Mouse (Mus musculus): ENCODE data around the gene Sun5.
"Not testable (repeated sequence)": the region's sequence is repeated elsewhere in the genome, so short reads cannot be mapped to it uniquely, and the experiment has no call there.

The Sun5 gene

DNA sequence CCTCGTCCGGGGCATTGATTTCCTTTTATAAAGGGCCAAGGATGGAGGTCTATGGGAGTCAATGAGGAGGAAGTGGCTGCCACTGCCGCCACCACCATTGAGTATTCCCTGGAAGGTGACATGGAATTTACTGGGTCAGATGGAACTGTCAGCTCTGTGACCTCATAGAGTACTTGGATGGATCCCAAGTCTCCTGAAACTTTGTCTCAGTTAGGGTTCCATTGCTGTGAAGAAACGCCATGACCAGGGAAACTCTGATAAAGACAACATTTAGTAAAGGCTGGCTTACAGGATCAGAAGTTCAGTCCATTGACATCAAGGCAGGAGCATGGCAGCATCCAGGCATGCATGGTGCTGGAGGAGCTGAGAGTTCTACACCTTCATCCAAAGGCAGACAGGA, at the start of gene Sun5:
Gene Sun5, minus strand, starts transcription at position 101 of the 400 bp plus-strand sequence.
- DNase-seq (ENCODE audit: extremely low read depth, low read depth, low spot score), result no peak

DNA sequence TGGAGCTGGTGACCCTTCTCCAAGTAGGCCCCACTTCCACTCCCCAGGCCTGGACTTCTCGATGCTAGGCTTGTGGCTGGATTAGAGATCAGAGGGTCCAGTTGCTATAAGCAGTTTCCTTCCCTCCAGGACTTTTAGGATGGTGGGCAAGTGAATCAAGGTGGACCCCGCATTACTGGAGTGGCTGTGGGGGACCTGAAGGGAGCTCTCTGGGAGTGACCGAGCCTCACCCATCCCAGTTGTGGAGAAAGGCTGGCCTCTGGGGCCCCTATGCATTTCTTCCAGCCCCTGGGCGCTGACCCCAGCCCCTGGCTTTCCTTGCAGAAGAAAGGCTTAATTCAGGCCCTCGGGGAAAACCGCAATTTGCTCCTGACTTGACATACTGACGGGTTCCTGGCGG, 47.0 kb upstream of the Sun5 start, which contains the start of gene Bpifb3:
Gene Bpifb3, plus strand, starts transcription at position 301 of the 400 bp plus-strand sequence.
- no peak for DNase-seq (ENCODE audit: extremely low read depth, low read depth, low spot score)

DNA sequence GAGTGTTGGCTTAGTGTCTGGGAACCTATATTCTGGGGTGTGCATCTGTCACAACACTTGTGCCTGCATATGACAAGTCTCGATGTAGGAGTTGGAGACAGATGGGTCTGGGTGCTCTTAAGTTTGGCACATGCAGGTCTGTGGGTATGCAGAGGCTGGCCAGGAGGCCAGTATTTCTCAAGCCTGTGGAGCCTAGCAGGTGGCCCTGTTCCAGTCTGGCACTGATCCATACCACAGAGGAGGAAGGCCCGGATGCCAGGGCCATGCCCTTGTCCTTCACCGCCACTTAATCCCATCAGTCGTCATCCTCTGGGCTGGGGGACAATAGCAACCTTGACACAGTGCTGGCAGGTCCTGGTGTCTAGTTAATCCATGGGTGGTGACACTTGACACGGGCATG, 43.3 kb upstream of the Sun5 start:
- no peak for DNase-seq (ENCODE audit: extremely low read depth, low read depth, low spot score)

DNA sequence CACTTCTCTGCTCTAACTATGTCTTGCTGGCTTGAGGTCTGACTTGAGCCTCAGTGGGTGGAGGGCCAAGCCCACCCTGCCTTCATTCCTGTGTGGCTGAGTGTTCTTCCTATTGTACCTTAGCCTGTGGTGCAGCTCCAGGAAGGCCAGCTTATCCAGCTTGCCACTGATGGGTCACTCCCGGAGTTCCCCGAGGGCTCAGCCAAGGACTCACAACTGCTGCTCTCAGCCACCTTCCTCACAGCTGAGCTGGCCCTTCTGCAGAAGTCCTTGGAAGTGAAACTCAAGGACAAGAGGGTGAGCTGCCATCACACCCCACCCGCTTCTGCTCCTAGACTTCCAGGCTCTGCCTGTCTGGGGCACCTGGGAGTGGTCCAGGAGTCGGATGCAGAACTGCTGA, 35.7 kb upstream of the Sun5 start:
- DNase-seq (ENCODE audit: extremely low read depth, low read depth, low spot score), result no peak

DNA sequence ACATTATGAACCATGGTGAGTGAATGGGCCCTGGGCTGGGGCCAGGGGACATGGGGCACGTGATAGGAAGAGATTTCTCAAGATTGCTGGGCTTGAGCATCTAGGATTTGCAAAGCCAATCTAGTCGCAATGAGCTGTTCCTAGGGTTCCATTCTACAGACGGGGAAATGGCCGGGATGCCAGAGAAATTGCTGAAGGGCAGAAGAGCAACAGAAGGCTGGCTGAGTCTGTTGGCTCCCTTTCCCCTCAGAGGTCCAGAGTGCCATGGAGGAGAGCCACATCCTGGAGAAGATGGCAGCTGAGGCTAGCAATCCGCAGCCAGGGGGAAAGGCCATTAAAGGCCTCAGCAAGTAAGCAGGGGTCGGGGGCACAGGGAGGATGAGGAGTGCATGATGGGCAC, 31.8 kb upstream of the Sun5 start:
- no peak for DNase-seq (ENCODE audit: extremely low read depth, low read depth, low spot score)

DNA sequence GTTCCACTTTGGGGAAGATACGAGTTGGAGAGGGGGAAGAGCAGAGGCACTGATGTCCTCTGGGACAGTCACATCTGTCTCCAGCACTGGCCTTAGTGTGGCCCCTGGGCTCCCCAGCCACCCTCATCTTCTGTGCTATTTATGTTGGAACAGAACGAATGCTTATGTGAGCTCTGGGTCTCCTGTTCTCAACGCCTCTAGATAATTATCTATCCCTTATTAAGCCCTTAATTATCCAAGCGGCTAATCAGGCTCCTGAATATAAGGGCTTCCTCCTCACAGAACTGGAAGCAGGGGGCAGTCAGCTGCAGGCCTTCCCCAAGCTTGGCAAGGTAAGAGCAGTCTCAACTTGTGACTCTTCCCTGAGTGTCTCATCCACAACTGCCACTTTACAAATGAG, 29.2 kb upstream of the Sun5 start, which contains the start of gene Bpifb6:
Gene Bpifb6, plus strand, starts transcription at position 301 of the 400 bp plus-strand sequence.
- no peak for DNase-seq (ENCODE audit: extremely low read depth, low read depth, low spot score)

DNA sequence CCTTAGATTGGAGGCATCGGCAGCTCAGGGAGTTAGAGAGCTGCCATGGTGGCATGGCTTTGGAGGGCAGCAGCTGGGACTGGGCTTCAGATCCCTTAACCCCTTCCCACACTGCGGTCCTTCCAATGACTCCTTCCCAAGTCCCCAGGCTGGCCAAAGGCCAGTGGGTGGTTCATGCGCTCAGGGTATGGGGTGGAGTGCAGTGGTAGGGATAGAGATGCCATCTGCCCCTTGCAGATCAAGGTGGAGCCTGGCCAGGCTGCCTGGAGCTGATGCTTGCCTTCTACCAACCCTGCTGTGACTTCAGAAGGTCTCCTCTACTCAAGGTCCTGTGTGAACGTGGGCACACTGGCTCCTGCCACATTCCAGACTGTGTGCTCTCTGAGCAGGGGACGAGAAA, 28.2 kb upstream of the Sun5 start:
- DNase-seq (ENCODE audit: extremely low read depth, low read depth, low spot score), result no peak

DNA sequence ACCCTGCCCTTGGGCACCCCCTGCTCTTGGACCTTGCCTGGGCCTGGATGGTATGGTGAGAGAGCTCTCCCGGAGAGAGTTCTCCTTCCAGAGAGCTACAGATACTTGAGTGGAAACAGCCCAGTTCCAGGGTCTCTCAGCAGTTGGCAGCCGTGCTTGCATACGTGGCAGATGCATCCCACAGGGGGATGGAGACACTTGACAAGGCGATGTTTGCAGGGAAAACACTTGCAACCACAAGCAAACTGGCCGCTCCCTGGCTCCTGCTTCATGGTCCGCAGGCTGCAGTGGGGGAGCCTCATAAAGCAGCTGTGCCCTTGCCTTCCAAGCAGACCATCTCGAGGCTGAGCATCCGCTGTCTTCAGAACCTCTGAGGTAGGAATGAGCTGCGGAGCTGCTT, 3.9 kb upstream of the Sun5 start, which contains the start of gene Bpifb2:
Gene Bpifb2, plus strand, starts transcription at position 301 of the 400 bp plus-strand sequence.
- no peak for DNase-seq (ENCODE audit: extremely low read depth, low read depth, low spot score)

DNA sequence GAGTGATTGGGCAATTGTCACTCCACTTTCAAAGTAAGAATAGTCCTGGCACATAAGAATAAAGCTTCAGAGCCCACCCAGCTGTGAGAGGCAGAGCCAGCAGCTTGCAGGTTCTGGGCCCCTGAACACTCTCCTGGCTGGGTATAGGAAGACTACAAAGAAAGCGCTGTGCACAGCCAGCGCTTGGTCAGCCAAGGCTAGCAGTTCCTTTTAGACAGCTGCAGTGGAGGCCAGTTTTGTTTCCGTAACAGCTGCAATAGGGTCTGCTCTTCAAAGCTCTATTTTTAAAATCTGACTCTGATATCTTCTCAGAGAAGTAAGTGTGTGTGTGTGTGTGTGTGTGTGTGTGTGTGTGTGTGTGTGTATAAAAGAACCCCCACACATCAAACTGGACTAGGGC, 8.9 kb downstream of the Sun5 start:
- no peak for DNase-seq (ENCODE audit: extremely low read depth, low read depth, low spot score)

DNA sequence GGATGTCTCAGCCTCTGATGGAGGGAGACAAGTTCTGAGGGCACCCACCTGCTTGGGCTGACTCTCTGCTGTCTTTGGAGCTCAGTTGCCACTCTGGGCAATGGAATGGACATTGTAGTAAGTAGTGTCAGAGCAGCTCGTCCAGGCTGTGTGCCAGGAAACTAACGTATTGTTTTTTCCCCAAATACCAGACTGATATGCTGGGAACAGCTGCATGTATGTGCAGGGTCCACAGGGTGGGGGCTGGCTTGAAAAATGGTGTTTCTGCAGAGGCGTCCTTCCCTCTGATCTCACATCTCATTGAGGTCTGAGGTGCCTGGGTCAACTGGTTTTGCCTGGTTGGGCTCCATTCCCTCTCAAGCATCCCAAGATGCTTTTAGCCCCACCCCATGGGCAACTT, 10.2 kb downstream of the Sun5 start:
- no peak for DNase-seq (ENCODE audit: extremely low read depth, low read depth, low spot score)

DNA sequence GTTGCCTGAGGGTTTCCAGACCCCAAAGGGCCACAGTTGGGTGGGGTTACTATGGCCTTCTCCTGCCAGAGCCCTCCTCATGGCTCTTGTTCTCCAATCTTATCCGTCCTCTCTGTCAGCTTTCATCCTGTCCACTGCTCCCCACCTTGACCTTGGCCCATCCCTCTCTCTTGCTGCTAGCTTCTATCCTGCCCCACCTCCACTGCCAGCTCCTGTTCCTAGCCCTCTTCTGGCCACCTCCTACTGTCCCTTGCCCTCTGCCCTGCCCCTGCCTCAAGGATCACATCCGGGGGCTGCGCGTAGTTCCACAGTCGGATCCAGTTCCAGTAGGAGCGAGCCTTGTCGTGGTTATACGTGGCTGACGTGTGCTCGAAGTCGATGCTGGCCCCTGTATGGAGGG, 10.6 kb downstream of the Sun5 start:
- DNase-seq (ENCODE audit: extremely low read depth, low read depth, low spot score), result no peak

DNA sequence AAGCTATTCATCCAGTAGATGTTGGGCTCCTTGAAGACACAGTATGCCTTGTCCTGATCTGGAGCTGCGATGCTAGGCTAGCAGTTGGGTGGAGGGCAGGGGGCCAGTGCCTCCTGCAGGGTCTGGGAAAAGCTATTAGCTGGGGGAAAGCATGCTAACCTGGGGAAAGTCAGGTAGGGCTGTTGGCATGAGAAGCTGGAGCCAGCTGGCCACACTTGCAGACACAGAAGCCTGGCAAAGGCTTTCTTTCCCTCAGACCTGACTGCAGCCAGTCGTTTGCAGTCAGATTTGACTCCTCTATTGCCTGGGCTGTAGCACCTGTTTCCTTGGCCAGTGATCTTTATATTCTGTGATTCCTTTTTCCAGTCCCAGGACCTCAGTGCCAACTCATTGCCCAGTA, 11.3 kb downstream of the Sun5 start:
- no peak for DNase-seq (ENCODE audit: extremely low read depth, low read depth, low spot score)

DNA sequence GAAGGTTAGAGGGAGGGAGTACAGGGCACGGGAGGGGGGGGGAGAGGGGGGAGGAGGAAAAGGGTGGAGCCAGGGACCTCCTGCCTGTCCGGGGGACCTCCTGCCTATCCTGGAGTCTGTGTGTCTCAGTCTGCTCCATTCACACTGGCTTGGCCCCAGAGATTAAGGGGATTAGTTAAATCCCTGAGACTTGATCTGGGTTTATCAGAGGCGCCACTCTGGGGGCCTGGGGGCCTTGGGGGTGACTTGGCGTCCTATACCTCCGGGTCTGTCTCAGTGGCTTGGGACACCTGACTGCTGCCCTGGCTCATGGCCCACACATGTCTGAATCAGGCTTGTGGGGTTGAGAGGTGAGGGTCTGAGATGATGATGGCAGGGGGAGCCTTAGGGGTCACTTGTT, 17.3 kb downstream of the Sun5 start:
- DNase-seq (ENCODE audit: extremely low read depth, low read depth, low spot score), result no peak

DNA sequence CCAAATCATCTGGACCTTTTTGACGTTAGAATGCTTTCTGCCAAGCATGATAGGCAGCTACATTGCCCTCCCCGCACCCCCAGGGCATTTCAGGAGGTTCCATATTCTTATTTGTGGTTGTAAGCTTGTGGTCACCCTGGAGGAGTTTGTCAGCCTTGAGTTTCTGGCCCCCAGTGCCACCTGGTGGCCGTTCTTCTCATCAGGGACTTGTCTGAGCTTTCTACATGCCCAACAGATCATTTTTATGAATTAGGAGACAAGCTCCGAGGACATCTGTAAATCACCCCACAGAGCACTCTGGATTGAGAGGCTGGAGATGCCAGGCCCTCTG, 19.9 kb downstream of the Sun5 start:
- no peak for DNase-seq (ENCODE audit: extremely low read depth, low read depth, low spot score)

DNA sequence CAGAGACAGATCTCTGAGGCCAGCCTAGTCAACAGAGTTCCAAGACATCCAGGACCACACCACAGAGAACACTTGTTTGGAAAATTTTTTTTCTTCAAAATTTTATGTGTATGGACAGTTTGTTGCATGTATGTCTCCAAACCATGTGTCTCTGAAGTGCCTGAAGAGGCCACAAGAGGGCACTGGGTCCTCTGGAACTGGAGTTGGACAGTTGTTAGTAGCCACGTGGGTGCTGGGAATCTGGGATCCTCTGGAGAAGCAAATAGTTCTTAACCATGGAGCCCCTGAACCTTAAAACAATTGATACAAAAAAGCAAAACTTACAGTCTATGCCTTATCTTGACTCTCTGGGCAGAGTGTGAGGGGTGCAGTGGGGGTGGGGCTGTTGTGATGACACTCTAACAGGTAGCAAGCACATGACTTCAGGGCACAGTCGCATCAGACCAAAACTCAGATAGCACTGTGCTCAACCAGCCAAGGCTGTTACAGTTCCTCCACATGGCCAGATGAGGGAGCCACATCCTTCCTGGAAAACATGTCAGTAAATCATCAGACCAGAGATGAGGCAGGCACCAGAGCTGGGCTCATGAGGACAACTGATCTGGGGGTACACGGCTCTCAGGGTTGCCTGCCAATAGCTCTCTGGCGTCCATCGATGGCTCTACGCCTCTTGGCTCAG, 20.4 kb downstream of the Sun5 start:
- no peak for DNase-seq (ENCODE audit: extremely low read depth, low read depth, low spot score)

DNA sequence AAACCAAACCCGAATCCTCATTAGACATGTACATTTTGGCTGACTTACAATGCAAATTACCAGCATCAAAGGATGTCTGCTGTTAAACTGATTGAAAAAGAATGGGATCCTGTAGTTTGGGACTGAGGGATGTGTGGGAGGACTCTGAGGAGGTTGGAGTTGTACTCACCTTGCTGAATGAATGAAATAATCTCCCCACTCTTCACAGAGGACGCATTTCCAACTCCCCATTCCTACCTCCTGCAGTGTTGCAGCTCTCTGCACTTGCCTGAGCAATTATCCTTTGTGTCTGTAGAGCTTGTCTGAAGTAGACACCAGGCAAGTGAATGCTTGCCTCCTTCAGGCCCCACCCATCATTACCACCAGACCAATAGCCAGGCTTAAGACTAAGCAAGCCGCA, 22.5 kb downstream of the Sun5 start:
- DNase-seq (ENCODE audit: extremely low read depth, low read depth, low spot score), result no peak

DNA sequence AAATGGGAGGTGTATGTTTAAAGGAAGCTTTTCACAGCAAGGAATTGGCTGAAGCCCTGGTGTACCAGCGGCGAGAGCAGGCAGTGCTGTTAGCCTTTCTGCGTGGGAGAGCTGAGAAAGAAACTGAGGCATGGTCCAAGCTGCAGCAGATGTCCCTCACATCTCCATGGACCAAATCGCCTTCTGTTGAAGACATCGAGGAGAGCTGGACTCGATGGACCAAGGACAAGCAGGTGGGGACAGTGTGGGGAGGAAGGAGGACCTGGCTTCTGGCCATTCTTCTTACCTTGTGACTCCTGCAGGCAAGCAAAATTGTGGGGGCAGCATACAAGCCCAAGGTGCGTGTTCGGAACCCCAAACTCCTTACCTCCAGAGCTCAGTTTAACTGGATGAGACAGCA, 28.0 kb downstream of the Sun5 start:
- DNase-seq (ENCODE audit: extremely low read depth, low read depth, low spot score), result no peak

DNA sequence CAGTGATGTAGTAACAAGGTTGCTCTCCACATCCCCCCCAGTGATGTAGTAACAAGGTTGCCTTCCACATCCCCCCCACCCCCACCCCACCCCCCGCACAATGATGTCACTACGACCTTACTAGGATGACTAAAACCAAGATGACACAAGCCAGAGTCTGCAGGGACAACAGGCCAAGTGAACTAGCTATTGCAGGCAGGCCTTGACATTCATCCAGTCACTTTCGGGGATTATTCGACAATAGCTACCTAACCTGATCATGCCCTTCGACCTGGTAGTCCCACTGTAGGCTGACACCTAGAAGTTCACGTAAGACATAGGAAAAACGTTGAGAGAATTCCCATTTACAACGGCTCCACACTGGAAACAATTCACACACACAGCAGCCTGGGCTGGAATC, 37.6 kb downstream of the Sun5 start:
- DNase-seq (ENCODE audit: extremely low read depth, low read depth, low spot score), result no peak

DNA sequence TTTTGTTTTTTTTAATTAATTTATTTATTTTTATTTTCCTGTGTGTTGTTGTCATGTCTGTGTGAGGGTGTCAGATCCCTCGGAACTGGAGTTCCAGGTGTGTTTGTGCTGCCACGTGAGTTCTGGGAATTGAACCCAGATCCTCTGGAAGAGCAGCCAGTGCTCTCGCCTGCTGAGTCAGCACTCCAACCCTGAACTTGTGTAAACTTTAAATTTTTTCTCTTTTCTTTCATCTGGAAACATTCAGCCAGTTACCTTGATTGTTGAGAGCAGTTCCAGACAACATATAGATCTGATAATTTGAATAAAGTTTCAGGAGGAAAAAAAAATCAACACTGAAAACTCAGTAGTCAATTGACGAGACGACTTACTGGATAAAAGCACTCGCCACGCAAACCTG, 42.2 kb downstream of the Sun5 start:
- DNase-seq (ENCODE audit: extremely low read depth, low read depth, low spot score), result no peak

DNA sequence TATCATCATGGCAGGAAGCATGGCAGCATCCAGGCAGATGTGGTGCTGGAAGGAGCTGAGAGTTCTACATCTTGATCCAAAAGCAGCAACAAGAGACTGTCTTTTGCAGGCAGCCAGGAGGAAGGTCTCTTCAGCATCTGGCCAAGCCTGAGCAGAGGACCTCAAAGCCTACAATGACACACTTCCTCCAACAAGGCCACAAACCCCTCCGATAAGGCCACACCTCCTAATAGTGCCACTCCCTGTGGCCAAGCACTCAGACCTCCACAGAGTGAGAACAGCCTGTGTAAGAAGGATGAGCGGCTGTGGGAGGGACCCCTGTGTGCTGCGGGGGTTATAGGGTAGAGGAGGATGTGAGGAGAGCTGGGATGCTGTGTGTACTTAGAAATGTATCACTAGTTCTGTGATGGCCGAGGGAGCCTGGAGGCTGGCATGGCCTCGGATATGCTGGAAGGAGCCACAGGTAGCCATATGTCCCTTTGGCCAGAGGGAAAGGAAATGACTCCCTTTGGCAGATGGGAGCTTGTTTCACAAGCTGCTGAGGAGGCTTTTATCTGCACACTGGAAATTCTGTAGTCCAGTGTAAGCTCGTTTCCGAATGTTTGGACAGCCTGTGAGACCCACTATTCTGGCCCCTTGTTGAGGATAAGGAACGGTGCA, 43.6 kb downstream of the Sun5 start:
- DNase-seq (ENCODE audit: extremely low read depth, low read depth, low spot score), result no peak

DNA sequence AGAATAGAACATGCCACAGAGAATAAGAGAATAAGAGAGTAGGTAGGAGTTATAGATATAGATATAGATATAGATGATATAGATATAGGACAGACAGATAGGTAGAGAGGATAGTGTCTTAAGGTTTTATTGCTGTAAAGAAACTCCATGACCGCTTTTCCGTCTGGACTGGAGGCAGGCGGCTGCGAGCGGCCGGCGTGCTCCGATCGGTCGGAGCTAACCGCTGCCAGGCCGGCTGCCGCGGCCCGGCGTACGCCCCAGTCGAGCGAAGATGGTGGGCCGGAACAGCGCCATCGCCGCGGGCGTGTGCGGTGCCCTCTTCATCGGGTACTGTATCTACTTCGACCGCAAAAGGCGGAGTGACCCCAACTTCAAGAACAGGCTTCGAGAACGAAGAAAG, 45.0 kb downstream of the Sun5 start:
- DNase-seq (ENCODE audit: extremely low read depth, low read depth, low spot score), result not testable (repeated sequence)

DNA sequence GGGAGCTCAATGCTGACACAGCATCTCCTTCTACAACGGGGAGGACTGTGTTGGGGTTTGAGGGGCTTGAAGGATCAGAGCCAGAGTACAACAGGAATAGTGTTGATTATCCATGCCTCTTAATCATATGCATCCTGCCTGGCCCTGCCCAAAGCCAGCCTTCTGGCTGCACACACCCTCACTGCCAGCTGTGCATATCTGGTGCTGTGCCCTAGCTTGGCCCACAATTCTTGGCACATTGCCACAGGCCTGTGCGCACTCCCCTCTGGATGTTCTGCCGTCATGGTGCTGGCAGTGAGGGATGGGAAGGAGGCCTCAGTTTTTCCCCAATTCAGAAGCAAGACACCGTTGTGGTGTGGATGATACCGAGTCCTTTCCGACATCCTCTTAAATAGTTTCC, 46.3 kb downstream of the Sun5 start:
- DNase-seq (ENCODE audit: extremely low read depth, low read depth, low spot score), result no peak

DNA sequence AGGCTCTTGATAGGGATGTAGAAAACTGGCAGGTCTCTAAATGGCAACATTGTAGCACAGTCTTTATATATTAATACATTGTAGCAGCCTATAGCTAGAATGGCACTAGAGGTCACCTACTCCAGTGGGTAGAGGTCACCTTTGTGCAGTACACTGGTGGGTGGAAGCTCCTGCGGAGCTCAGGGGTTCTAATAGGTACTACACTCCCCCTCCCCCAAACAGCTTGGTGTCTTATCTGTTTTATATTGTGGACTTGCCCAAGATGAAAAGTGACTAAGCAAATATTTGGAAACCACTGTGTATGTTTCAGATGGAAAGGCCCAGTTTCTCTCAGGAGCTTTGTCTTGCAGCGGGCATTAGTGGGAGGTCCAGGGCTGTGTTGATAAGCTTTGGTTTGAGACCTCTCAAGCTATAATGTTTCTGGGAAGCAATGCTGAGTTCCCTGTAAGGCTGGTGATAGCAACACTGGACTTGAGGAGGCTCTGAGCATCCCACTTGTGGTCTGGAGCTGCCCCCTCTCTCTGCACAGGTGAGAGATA, 48.8 kb downstream of the Sun5 start:
- DNase-seq (ENCODE audit: extremely low read depth, low read depth, low spot score), result no peak

Measured in fat pad, adult 2 months (tissue).